Mouse (Mus musculus) thymus, postnatal 4 days (tissue): ENCODE data around the gene Galns.
"Not testable (repeated sequence)": the region's sequence is repeated elsewhere in the genome, so short reads cannot be mapped to it uniquely, and the experiment has no call there.

Source experiments
- DNase-seq: peaks from one replicate; pipeline ENCODE4 v3.0.0; 2021

Gene Galns

DNA sequence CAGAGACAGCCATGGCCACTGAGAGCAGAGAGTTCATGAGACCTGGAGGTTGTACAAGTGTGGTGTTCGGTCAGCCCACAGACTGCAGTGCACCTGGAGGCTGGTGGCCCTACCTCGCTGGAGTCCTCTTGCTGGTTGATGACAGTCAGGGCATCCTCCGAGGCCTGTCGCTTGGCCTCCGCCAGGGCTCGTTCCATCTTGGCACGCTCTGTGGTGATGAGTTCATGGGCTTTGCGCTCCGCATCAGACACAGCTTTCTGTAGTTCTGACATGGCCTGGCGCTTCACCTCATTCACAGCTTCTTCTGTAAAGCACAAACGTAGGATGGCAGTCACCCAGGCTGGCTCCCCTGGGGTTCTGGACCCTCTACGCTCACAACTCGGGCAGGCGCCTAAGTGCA, 21.9 kb upstream of the Galns start:
- DNase-seq: no peak

DNA sequence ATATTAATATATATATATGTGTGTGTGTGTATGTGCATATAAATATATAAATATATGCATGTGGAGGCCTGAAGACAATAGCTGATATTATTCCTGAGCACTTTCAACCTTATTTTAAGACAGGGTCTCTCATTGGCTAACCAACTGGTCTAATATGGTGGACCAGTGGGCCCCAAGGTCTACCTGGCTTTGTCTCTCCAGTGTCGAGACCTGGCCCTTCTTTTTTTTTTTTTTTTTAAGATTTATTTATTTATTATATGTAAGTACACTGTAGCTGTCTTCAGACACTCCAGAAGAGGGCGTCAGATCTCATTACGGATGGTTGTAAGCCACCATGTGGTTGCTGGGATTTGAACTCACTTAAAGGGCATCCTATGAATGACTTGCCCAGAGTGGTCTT, 20.9 kb upstream of the Galns start:
- not testable (repeated sequence) for DNase-seq

DNA sequence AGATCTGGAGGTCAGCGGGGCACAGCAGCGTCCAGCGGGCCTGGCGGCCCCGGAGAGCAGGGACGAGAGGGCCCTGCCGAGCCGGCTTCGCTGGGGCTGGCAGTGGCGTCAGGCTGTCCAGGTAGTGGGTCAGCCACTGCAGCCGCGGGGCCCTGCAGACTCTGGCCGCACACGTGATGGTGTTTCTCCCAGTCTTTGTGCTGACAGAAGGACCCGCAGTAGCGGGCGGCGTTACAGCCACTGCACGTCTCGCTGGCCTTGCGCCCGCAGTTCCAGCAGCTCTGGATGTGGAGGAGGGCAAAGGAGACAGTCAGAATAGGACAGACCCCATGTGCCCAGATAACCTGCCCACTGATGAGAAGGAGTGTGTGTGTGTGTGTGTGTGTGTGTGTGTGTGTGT, 19.4 kb upstream of the Galns start:
- DNase-seq: no peak

DNA sequence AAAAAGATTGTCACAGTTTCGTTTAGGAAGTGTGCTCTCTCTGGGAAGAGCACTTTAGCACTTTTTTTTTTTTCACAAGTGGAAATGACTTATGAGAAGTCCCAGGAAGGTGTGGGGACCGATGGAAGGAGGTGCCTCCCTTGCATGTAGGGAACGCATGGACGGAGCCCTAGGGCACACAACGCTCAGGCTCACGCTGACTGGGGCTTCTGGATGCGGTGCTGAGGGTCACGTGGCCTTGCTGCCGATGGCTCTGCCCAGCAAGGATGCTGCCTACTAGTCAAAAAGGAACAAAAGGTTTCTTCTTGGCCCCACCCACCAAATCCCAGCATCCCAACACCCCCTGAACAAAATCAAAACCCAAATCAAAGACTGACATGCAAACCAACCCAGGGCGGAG, 18.1 kb upstream of the Galns start:
- no peak for DNase-seq

DNA sequence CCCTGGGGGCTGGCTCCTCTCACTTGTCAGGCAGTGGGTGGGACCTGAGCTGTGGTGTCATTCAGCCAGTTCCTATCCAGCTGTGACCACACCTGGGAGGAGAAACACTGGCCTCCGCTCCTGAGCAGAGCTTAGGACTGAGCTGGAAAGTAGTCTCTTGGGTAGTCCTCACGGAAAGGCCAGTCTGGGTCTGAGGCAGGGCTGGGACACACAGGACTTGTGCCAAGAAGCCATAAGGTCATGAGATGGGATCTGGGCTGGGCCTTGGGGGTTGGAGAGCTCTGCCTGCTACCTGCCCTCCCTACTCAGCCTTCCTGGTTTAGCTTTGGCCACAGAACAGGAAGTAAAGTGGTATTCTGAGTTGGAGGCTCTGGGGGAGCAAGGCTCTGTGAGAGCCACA, 15.6 kb upstream of the Galns start:
- DNase-seq: no peak

DNA sequence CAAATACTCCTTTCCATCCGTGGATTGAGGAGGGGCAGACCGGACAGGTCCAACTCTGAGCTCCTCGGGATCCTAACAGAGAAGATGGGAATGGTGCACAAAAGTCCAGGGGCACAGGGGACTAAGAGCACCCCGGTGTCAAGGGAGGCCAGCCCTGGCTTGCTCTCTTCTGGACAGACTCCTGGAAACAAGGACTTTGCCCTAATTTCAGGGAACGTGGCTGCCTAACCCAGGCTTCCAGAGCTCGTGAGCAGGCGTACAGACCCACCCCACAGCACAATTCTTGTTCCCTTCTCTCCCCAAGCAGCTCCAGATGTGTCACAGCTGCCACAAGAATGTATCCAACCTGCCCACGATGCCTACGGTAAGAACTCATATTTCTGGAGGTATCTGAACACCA, 14.5 kb upstream of the Galns start:
- DNase-seq: no peak

DNA sequence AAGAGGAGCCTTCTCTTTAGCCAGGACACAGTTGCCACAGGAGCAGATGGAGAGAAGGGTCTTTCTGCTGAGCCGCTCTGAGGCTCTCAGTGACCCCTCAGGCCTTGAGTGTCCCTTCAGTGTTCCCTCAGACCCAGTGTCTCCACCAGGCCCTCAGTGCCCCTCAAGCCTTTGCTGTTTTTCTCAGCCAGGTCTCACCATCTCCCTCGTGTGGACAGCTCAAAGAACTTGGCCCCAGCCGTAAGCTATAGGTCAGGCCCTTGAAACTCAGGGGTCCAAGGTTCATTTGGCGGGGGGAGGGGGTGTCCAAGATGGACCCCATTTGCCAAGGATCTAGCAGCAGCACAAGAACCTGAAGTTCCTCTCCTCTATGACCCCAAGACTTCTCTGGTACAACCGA, 13.4 kb upstream of the Galns start:
- no peak for DNase-seq

DNA sequence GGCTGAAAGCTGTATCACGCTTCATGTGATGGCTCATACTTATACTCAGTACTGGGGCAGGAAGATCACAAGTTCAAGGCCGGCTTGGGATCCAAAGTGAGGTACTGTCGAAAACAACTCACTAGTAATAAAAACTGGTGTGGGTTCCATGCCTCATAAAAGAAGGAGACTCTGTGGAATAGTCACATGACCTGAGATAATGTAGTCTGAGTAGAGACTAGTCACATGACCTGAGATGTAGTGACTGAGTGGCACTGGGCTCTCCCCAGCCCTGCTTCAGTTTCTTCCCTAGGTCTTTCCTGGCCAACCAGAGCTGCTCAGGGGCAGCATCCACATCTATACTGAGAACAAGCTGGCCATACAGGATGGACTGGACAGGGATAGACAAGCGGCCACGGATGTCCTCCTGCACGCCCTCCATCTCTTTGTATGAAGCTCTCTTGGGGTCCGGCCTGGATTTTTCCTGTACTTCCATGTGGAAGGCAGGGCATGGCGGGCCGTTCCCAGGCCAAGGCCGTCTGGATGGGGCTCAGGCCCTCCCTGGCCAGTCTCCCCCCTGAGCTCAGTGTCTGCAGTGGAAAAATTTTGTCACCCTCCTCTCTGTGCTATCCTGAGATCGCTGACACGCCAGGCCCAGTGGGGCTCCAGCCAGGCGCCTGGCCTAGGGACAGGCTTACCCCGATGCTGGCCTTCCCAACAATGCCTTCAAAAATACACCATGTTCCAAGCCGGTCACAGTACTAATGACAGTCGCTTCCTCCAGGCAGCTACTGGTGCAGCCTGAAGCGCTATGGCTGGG, 12.8 kb upstream of the Galns start:
- DNase-seq: no peak

DNA sequence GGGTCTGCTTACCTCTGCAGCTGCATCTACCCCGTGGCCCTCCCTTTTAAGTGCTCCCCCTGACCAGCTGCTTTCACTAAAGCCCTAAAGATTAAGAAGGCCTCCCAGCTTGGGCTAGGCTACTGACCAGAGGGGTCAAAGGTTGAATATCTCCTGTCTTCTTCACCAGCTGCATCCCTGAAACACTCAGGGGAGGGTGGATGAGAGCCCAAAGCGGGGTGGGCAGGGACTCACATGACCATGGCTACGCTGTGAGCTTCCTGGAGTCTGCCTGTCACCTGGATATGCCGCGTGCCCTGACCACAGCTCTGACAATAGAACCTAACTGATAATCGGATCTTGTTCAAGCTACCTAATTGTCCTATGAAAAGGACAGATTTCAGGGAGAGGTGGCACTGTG, 11.5 kb upstream of the Galns start, which contains the start of gene Pabpn1l:
TSS of gene Pabpn1l (minus strand) at position 13 of the 400 bp plus-strand sequence.
- DNase-seq: no peak

DNA sequence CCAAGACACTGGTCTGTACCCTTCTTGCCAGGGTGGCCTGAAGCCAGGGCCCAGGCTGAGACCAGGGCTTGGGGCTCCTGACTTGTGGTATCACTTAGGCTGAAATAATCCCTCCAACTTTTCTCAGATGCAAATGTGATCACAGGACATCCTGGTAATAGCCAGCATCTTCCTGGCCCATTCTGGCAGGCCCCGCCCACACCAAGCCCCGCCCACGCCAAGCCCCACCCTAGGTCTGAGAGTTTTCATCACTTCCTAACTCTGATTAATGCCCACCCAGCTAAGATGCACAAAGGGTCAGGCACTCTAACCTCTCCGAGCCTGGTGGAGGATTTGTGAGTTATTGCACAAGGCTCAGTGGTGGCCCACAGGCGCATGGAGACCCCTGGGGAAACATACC, 9.2 kb upstream of the Galns start:
- peak; percentile 34 for DNase-seq

DNA sequence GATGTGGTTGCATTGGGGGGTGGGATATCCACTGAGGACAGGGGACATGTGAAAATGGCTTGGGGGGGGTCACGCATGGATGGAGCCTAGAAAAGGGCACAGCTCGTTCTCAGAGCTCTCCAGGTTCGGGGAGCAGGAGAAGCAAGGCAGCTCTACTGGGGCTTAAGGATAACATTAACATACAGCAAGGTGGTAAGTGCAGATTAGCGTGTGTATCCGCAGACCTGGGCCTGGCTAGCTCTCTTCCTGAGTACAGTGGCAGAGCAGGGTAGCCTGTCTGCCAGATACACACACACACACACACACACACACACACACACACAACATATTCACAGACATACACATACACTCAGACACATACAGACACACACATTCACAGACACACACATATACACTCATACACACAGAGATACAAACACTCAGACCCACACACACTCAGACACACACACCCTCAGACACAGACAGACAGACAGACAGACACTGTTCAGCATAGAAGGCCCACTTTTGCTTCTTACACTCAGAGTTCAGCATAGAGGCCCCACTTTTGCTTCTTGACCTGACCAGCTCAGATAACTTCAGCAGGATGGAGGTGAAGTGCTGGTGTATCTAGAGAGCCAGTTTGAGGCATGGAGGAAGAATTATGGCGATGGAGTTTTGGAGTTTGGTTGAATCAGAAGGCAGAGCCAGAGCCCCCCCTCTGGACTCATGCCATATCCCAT, 7.6 kb upstream of the Galns start:
- DNase-seq: no peak

DNA sequence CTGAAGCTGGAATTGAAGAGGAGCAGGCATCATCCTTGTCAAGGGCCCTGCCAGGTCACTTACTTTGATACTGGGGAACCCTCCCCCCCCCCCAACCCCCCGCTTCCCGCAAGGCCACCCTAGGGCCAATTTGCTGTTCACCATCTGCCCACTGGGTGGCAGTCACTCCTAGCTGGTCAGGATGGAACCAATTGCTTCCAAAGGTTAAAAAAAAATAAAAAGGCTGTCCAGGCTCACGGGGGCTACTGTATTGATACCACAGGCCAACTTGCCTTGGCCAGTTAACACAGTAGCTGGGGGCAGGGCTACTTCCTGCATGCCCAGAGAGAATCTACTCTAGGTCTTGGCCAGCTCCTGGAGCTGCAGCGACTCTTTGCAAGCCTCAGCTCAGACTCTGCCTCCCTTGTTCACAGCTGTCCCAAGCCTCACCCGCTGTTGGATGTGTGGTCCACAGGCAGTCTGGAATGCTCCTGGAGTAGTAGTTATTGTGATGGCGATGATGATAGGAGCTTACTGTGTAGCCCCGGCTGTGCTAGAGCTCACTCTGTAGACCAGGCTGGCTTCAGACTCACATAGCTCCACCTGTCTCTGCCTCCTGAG, 6.8 kb upstream of the Galns start:
- DNase-seq: peak; percentile 90

DNA sequence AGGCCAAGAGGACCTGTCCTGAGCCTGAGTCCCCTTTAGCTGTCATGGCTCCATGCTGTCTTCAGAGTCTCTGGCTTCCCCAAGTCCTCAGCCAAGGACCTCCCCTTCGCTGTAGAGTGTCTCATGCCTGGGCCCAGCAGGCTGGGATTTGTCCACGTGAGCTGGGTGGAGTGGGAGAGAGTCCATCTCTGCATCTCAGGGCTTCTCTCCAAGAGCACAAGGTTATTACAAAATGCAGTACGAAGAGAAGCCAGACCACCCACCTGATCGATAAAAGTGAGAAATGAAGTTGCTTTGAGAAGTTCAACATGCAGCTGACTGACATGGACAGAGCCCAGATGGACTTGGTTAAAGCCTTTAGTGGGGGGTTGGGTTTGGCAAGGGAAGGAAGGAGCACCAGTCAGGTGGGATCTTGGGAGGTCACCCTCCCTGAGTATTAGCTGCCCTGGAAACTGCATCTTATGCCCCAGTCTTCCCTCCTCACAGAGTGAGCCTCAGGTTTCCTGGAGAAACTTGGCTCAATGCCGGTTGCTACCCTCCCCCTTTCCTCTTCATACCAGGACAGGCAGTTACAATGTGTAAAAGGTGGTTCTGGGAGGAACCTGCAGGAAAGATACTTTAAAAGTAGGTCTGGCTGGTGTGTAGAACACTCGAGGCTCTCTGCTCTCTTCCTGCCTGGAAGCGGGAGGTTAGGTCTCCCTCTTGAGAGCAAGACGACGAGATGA, 5.1 kb upstream of the Galns start:
- no peak for DNase-seq

DNA sequence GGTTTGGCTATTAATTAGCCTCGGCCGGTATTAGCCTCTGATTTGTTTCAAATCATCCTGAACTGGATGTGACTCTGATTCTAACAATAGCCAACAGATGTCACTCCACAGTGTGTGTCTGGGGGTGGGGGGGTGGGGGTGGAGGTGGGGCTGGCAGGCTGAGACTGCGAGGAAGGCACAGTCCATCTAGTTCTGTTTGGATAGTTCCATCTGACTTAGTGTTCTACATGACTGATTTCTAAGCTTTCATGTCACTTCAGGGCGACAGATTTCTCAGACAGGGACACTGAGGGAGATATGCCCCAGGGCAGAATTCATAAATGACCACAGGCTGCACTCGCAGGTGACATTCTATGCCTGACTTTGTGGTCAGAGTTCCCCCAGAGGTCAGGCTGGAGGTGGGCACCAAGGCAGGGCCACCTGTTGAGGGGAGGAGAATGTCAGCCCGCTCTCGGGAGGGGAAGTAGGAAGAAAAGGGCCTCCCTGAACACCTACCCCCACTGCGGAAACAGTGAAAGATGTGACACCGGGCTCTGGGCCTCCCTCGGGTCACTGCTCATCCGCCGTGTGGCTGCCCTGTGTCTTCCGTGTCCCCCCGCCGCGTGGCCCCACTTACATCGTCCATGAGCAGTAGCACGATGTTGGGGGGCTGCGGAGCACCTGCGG, 518 bp downstream of the Galns start:
- no peak for DNase-seq

DNA sequence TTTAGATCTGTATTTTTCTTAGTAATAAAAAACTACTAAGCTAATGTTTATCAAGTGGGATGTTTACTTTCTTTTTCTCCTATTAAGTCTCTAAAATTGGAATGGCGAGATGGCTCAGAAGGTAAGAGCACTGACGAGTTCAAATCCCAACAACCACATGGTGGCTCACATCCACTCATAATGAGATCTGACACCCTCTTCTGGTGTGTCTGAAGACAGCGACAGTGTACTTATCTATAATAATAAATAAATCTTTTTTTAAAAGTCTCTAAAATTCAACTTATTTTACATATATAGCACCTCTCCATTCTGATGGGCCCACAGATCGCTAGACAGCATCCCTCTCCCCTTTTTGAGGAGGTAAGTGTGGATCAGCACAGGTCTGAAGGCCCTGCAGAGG, 1.1 kb downstream of the Galns start:
- DNase-seq: no peak

DNA sequence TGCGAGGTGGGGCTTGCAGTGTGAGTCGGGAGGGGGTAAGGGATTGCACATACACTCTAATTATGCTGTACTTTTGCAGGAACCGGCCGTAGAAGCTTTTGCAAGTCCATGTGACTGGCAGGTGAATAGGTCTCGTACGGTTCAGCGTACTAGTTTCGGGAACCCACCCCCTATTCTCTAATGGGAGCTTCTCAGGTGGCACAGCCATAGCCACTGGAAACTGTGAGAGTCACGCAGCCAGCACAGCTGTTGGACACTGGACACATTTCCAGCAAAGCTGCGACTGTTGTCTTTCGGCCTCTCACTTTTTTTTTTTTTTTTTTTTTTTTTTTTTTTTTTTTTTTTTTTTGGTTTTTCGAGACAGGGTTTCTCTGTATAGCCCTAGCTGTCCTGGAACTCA, 4.5 kb downstream of the Galns start:
- DNase-seq: no peak

DNA sequence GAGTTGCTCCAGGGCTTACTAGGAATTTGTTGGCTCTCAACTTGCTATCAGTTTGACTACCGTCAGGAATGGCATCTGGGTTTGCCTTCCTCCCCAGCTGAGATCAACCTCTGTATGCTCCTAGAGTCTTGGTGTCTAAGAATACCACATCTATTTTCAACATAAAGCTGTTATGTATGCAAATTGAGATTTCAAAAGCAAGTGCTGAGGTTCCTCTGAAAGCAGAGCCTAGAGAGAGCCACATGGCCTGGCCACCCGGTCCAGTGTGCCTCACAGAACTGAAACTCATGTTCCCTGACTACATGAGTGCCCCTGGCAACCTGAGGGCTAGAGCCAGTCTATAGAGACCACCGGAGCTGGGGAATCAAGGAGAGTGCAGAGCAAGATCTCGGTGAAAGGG, 5.9 kb downstream of the Galns start:
- DNase-seq: no peak

DNA sequence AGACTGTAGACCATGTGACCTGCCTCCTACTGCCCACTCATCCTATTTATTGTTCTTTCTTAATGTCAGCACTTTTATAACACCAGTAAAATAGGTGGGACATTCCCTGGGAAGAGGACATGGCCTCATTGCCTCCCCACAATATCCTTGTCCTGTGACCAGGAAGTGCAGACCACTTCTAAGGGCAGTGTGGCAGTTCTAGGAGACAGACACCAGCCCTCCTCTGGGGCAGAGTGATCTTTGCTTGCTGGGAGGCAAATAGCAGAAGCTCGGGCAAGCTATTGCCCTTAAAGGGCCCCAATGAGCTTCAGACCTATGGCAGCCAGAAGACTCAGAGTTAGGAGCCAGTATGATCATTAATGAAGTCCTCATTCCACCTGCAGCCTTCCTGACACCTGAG, 6.6 kb downstream of the Galns start:
- no peak for DNase-seq

DNA sequence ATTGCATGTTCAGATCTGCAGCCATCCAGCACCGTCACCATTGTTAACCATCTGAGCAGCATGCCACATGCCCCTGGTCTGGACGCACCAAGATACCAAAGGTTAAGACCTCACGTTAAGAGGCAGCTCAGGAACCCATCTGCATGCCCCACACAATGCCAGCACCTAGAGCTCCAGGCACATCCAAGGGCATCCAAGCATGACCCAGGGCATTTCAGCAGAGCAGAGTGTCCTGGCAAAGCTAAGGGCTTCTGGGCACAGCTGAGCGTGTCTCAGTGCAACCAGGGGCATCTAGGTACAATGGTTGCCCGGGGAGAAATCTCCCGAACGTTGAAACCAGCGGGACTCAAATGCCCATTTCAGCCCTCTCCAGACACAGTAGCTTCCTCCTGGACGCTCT, 10.6 kb downstream of the Galns start:
- no peak for DNase-seq

DNA sequence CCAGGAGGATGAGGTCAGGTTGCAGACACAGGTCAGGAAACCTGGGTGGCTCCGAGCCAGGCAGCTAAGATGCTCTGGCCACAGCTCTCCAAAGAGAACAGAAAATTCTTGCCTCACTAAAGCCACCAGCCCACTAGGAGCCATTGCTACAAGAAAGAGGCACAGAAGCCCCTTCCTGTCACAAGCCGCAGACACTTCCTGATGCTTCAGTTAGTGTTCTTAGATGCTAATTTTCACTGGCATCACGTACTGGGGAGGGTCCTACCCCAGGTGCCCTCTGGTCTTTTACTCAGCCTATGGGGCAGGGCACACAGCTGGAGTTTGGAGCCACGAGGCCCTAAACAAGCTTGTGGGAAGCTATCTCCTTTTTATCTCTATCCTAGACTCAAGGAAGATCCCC, 15.2 kb downstream of the Galns start:
- peak; percentile 49 for DNase-seq

DNA sequence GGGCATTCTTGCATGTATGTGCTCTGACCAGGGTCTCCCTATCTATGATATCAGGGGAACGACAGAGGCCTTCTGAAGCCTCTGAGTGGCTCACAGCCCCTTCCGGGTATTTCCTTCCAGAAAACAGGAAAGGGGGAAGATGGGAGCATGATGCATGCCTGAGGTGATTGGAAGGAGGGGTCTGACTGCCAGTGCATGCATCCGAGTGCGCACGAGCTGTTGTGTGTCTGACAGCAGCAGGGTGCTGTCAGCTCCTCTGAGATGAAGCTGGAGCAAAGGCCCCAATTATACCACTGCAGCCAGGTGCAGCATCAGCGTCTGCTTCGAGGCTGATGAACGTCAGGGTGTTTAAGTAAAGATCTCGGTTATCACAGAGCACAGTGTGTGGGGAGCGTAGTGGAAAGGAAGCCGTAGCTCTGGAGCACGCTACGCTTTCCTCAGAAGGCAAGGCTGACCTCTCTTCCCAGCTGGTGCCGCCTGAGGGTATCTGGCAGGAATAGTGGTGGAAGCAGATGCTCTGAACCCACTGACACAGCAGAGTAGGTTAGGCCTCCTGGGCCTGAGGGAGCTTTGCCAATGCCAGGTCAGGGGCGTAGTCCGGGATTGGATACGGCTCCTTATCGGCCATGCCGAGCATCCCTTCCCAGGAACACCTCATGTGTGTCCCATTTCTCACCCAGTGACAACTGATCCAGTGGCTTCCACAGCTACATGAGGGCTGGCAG, 17.3 kb downstream of the Galns start:
- no peak for DNase-seq

DNA sequence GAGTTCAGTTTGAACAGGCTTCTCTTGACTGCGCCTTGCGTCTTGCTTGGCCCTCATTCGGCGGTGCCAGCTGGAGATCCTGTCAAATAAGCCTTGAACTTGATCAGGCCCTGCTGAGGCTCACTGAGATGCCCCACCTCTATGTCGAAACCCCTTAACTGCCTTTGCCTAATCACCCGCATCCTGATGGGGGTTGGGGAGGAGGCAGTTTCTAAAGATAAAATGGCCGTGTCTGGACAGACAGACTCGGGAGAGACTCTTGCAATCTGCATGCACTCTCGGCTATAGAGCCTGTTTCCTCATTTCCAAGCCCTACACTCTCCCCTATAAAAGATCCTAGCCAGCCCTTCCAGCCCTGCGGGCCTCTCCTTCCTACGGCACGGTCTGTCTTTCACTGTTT, 18.0 kb downstream of the Galns start:
- DNase-seq: no peak
